Mouse (Mus musculus) CD4-positive naive resting alpha-beta T cell, adult 76 days (primary cell): ENCODE data around the gene Adamts18. TPM values are rescaled to one million over a fixed set of nuclear protein-coding genes. Genes with fewer than 3 reads are reported as not detected.

Experiments
- total RNA-seq: library from RNA; stranded (reverse); gene quantifications from one replicate; pipeline ENCODE4 v1.2.4, GENCODE M21; 2023

Adamts18 gene
- not detected for total RNA-seq

GRCm38 (mm10) chr8:113848653-113849135, at the start of gene Adamts18:
Gene Adamts18, minus strand, starts transcription at chr8:113848738.

Other genes starting within 250 kb of the Adamts18 start
- 17.0 TPM for gene Mon1b, start 213.2 kb downstream of the Adamts18 start, total RNA-seq
- gene Syce1l, start 205.5 kb downstream of the Adamts18 start, total RNA-seq: not detected